Mouse (Mus musculus) embryonic facial prominence, embryonic 14.5 days (tissue): ENCODE measurements around the gene Unk. TPM values are rescaled to one million over a fixed set of nuclear protein-coding genes. Genes with fewer than 3 reads are reported as not detected.

Source experiments
- ATAC-seq: fragments of 200-750 bp; cut with Nextera tagmentation; 2 replicates; pipeline ENCODE4 v1.8.0; 2017; ENCODE audit warnings: low read depth, moderate number of reproducible peaks, moderate TSS enrichment
- DNase-seq: peaks from one replicate; pipeline ENCODE4 v3.0.0-alpha.2; 2015; ENCODE audit warnings: low spot score
- H3K27ac ChIP-seq: fragments of 300-500 bp; sonication (generic); replicated peaks from 2 replicates; pipeline ENCODE4 v1.5.1; 2014; ENCODE audit warnings: low read depth, mild to moderate bottlenecking, low read length, moderate library complexity
- H3K27me3 ChIP-seq: fragments of 300-500 bp; sonication (generic); replicated peaks from 2 replicates; pipeline ENCODE4 v1.6.1; 2014; ENCODE audit warnings: low read length; ENCODE audit not compliant: control insufficient read depth, insufficient read depth
- H3K36me3 ChIP-seq: fragments of 300-500 bp; sonication (generic); 2 replicates; pipeline ENCODE4 v1.6.1; 2014; ENCODE audit warnings: low read length, mixed read lengths; ENCODE audit not compliant: control insufficient read depth, insufficient read depth
- H3K4me1 ChIP-seq: fragments of 300-500 bp; sonication (generic); 2 replicates; pipeline ENCODE4 v1.6.1; 2014; ENCODE audit warnings: antibody characterized with exemption, low read length; ENCODE audit not compliant: control insufficient read depth, insufficient read depth
- H3K4me2 ChIP-seq: fragments of 300-500 bp; sonication (generic); 2 replicates; pipeline ENCODE4 v1.6.1; 2014; ENCODE audit warnings: low read depth, mild to moderate bottlenecking, low read length, moderate library complexity, mixed read lengths
- H3K4me3 ChIP-seq: fragments of 300-500 bp; sonication (generic); 2 replicates; pipeline ENCODE4 v1.5.1; 2014; ENCODE audit warnings: low read depth, mild to moderate bottlenecking, low read length
- H3K9ac ChIP-seq: fragments of 300-500 bp; sonication (generic); 2 replicates; pipeline ENCODE4 v1.6.1; 2014; ENCODE audit warnings: low read depth, mild to moderate bottlenecking, low read length, moderate library complexity, mixed read lengths
- H3K9me3 ChIP-seq: fragments of 300-500 bp; sonication (generic); 2 replicates; pipeline ENCODE4 v1.6.1; 2016; ENCODE audit warnings: low read length; ENCODE audit not compliant: control insufficient read depth
- WGBS: fragments of 180-500 bp; shearing (Covaris S2); extraction: QIAGEN DNeasy Blood & Tissue Kit; methylation state at CpG from one replicate; pipeline ENCODE4 v1.1.7; 2014; 5-methylcytosine and 5-hydroxymethylcytosine counted together
- polyA plus RNA-seq: library from polyadenylated mRNA; unstranded; fragments of >200 nt; fragmentation: Nextera tagmentation; extraction: Ambion mirVana; gene quantifications from 2 replicates; pipeline ENCODE4 v1.2.1, GENCODE M21; 2014

Gene Unk
- polyA plus RNA-seq, 1 experiment from 2014 or later, result 25.1 TPM

DNA sequence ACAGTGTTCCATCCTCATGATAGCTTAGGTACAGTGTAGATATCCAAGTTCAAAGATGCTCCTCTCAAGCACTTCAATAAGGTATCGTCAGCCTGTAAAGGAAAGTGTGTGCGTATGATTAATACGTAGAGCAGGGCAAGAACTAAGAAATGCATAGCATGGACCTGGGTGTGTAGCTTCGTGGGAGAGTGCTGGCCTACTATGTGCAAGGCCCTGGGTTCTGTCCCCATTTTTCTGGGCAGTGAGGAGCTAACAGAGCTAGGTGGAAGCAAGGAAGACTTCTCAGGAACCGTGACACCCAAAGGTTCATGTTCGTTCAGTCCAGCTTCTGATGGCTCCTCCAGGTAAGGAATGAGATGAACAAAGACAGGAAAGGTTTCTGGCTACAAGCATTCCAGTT, 15.1 kb downstream of the Unk start:
- 95% methylated on average over 6 of the region's 6 CpGs for WGBS

DNA sequence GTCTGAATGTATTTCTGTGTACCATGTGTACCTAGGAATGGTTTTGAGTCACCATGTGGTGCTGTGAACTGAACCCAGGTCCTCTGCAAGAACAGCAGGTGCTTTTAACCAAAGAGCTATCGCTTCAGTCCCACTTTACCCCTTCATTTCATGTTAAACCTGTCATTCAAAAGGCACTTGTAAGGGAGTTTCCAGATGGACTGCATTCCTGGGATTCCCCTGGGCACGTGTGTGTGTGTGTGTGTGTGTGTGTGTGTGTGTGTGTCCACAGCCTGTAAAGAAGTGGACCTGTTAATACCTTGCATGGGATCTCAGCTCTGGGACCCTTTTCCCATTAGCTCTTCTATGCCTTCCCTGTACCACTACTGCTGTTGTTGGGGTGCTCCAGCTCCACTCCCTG, 19.5 kb downstream of the Unk start:
- no peak for DNase-seq

More for the DNA sequence above, 15.1 kb downstream of the Unk start:
- Histone ChIP-seq H3K4me3 (no peak overlapping the region), H3K27ac (no peak overlapping the region), H3K36me3 (peaks cover 70% of the 10 kb centered on the region), H3K27me3 (no peaks in the 10 kb centered on the region), H3K9ac (no peak overlapping the region), H3K4me1 (no peaks in the 10 kb centered on the region), H3K9me3 (no peaks in the 10 kb centered on the region), H3K4me2 (no peak overlapping the region)
- DNase-seq (no peak), ATAC-seq (no peak)

DNA sequence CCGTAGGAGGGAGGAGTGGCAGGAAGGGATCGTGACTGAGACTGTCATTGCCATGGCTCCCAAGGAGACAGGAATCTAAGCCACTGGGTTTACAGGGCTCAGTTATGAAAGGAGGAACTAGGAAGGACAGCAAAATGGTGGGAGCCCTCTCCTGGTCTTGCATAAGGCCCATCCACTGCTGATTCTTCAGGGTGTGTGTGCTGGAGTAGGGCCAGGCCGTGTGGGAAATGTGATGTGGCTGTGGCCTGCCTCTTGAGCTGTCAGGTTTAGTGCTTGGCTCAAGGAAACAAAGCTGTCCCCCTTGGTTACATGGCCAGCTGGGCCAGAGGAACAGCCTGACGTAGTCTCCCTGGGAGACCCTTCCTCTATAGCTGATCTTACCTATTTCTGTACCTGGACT, 20.1 kb downstream of the Unk start:
- H3K27me3 ChIP-seq, result no peaks in the 10 kb centered on the region
- WGBS, result 76% methylated on average over 3 of the region's 4 CpGs
- peaks cover 89% of the 10 kb centered on the region for H3K36me3 ChIP-seq
- H3K9me3 ChIP-seq, result no peaks in the 10 kb centered on the region
- no peak overlapping the region for H3K27ac ChIP-seq
- no peak overlapping the region for H3K4me2 ChIP-seq
- H3K9ac ChIP-seq, result no peak overlapping the region
- no peak for ATAC-seq
- DNase-seq, result no peak
- H3K4me3 ChIP-seq, result no peak overlapping the region
- H3K4me1 ChIP-seq, result no peaks in the 10 kb centered on the region

More for the DNA sequence above, 19.5 kb downstream of the Unk start:
- no peak overlapping the region for H3K27ac ChIP-seq
- no peaks in the 10 kb centered on the region for H3K27me3 ChIP-seq
- H3K36me3 ChIP-seq, result peaks cover 89% of the 10 kb centered on the region
- H3K9me3 ChIP-seq, result no peaks in the 10 kb centered on the region
- H3K4me2 ChIP-seq, result no peak overlapping the region
- H3K4me1 ChIP-seq, result no peaks in the 10 kb centered on the region
- WGBS, result 91% methylated on average over 2 of the region's 2 CpGs
- ATAC-seq, result no peak
- H3K9ac ChIP-seq, result no peak overlapping the region
- H3K4me3 ChIP-seq, result no peak overlapping the region

DNA sequence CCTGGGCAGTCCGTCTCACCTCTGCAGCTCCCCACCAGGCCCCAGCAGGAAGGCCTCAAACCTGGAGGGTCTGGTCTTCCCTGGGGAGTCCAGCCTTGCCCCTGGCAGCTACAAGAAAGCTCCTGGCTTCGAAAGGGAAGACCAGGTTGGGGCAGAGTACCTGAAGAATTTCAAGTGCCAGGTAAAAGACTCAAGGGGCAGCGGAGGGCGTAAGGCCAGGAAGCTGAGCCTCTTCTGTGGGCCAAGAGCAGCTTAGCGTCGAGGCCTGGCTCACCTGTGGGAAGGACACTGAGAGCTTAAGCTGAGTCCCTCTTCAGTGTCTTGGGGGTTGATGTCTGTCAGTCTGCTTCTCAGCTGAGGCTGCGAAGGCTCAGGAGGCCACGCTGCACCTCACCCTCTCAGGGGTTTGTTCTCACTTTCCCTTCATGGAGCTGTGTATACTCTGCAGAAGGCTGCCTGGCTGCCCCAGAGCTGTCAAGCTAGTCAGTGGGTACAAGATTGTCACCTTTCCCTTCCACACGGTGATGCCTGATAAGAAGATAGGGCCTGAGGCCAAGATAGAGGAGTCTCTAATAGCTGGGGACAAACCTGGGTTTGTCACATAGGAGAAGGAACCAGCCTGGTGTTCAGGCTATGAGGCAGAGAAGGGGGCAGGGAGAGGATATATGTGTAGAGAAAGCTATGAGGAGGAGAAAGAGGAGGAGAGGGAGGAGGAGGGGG, 23.5 kb downstream of the Unk start:
- Histone ChIP-seq H3K9me3 (no peaks in the 10 kb centered on the region), H3K4me1 (no peaks in the 10 kb centered on the region), H3K9ac (no peak overlapping the region), H3K4me3 (no peak overlapping the region), H3K36me3 (peaks cover 96% of the 10 kb centered on the region), H3K4me2 (no peak overlapping the region), H3K27ac (no peak overlapping the region), H3K27me3 (no peaks in the 10 kb centered on the region)
- ATAC-seq (no peak), DNase-seq (no peak)
- WGBS, result 92% methylated on average over 9 of the region's 9 CpGs

DNA sequence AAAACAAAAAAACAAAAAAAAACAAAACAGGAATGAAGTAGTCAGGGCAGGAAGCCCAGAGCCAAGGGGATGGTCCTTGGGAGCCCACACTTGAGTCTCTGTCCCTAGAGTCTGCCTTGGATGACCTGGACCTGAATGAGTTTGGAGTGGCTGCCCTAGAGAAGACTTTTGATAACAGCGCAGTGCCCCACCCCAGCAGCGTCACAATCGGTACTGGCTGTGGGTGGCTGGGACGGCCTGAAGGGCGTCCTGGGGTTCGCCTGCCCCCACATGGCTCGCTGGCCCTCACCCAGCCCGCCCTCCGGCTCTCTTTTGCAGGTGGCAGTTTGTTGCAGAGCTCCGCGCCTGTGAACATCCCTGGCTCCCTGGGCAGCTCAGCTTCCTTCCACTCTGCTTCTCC, 25.8 kb downstream of the Unk start:
- H3K27me3 ChIP-seq, result no peaks in the 10 kb centered on the region
- peaks cover 96% of the 10 kb centered on the region for H3K36me3 ChIP-seq
- WGBS, result 89% methylated on average over 9 of the region's 11 CpGs
- no peak overlapping the region for H3K4me2 ChIP-seq
- H3K9me3 ChIP-seq, result no peaks in the 10 kb centered on the region
- H3K4me1 ChIP-seq, result no peaks in the 10 kb centered on the region
- no peak for ATAC-seq
- DNase-seq, result no peak
- H3K9ac ChIP-seq, result no peak overlapping the region
- H3K4me3 ChIP-seq, result no peak overlapping the region
- H3K27ac ChIP-seq, result no peak overlapping the region

DNA sequence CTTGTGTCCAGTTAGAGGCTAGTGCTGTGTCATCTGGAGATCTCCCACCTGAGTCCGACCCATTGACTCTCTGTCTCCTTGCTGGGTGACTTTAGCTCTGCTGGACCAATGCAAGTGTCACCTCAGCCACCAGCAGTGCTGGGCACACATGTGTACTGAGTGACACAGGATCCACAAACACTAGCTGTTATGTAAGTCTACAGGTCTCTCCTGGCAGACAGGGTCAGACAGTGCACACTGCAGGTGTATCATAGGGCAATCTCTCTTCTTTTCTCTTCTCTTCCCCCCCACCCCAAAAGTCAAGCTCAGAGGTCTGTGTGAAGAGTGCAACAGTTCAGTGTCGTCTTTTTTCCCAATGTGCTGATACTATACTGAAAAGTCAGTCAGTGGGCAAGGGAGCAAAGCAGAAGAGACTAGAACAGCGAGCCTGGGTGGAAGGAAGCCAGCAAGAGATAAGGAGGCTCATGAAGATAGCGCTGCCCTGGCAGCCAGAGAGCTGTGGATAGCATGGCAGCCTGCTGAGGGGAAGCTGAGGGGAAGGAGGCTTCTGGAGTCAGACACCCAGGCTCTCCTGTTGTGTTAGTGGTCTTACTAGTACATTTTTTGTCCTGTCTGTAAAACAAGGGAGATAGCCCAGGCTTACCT, 27.2 kb downstream of the Unk start:
- Histone ChIP-seq H3K4me2 (no peak overlapping the region), H3K4me3 (no peak overlapping the region), H3K27me3 (no peaks in the 10 kb centered on the region), H3K9me3 (no peaks in the 10 kb centered on the region), H3K4me1 (no peaks in the 10 kb centered on the region), H3K36me3 (peaks cover 97% of the 10 kb centered on the region), H3K9ac (no peak overlapping the region), H3K27ac (no peak overlapping the region)
- ATAC-seq (no peak), DNase-seq (no peak)
- WGBS, result 89% methylated on average over 4 of the region's 4 CpGs

DNA sequence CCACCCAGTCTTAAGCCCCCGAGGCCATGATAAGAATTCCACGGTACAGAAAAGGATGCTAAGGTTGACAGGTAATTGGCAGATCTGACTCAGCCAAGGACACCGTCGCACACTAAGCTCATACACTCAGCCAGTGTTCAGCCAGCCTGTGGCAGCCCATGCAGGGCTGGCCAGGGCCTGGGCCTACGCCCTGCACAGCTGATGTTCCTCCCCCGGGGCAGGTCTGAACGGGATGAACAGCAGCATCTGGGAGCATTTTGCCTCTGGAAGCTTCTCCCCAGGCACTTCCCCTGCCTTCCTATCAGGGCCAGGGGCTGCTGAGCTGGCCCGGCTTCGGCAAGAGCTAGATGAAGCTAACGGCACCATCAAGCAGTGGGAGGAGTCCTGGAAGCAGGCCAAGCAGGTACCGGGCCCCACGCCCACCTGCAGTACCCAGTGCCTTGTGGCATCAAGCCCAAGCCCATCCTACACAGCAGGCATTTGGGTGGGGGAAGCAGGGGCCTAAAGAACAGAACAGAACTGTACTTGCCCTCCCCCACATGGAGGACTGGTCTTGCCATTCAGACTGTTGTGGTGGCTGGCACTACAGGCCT, 28.0 kb downstream of the Unk start:
- no peaks in the 10 kb centered on the region for H3K9me3 ChIP-seq
- H3K9ac ChIP-seq, result no peak overlapping the region
- H3K27ac ChIP-seq, result no peak overlapping the region
- no peak overlapping the region for H3K4me2 ChIP-seq
- DNase-seq, result peak; percentile 30
- 63% methylated on average over 10 of the region's 12 CpGs for WGBS
- H3K27me3 ChIP-seq, result no peaks in the 10 kb centered on the region
- no peaks in the 10 kb centered on the region for H3K4me1 ChIP-seq
- H3K36me3 ChIP-seq, result peaks cover 89% of the 10 kb centered on the region
- ATAC-seq, result peak; percentile 14; the same call in 1 of the 2 replicates
- H3K4me3 ChIP-seq, result no peak overlapping the region

DNA sequence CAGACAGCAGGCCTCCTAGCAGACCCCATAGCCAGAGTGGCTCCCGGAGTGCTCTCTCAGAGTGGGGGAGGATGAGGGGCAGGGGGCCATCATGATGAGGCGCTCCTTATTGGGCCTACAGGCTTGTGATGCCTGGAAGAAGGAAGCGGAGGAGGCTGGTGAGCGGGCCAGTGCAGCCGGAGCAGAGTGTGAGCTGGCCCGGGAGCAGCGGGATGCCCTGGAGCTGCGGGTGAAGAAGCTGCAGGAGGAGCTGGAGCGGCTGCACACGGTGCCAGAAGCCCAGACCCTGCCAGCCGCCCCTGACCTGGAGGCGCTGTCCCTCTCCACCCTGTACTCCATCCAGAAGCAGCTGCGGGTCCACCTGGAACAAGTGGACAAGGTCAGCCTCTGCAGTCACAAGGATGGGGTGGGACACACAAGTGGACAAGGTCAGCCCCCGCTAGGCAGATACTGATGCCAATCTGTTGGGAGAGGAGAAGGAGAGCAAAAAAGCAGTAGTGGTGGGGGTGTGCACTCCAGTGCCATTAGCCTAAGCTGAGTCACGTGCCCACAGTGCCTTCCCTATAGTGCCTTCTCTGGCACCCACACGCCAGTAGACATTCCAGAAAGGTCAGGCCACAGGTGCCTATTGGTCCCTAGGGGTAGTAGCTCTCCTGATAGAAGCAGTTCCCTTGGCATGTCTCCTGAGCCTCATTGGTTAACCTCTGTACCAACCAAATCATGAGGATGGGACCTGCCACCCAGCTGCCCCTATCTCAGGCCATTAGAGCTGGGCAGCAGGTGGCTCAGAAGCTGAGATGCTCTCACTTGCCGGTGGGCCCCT, 29.0 kb downstream of the Unk start:
- H3K9ac ChIP-seq, result no peak overlapping the region
- H3K9me3 ChIP-seq, result no peaks in the 10 kb centered on the region
- DNase-seq, result no peak
- H3K27me3 ChIP-seq, result no peaks in the 10 kb centered on the region
- no peak for ATAC-seq
- H3K4me1 ChIP-seq, result no peaks in the 10 kb centered on the region
- peaks cover 80% of the 10 kb centered on the region for H3K36me3 ChIP-seq
- no peak overlapping the region for H3K27ac ChIP-seq
- no peak overlapping the region for H3K4me3 ChIP-seq
- 94% methylated on average over 16 of the region's 17 CpGs for WGBS
- no peak overlapping the region for H3K4me2 ChIP-seq
